8 mouse cellular contexts compared by ENCODE assay signal in genomic region chrX:94061246-94061645, GRCm38 (mm10).
DNase-seq lines count a peak whose midpoint lies in the region; ATAC-seq and TF ChIP-seq lines count a peak whose summit lies in the region.

No protein-coding gene starts in this region.

- WGBS in intestine, postnatal 0 days: 33% methylated on average over 6 of the region's 6 CpGs
- 25% methylated on average over 6 of the region's 6 CpGs for WGBS in macrophage (ENCODE audit: missing documents)

- no peaks in the 10 kb centered on the region for H3K4me1 ChIP-seq in intestine, postnatal 0 days (replicated peaks; ENCODE audit: control insufficient read depth, insufficient read depth, low read length)

- peak overlapping the region; percentile 17; the same call in 1 of the 2 replicates for H3K4me2 ChIP-seq in intestine, postnatal 0 days (replicated peaks; ENCODE audit: low read depth)

- no peak overlapping the region for H3K9ac ChIP-seq in intestine, postnatal 0 days (ENCODE audit: low read depth, low read length)

- no peak for TF ChIP-seq CTCF in intestine, postnatal 0 days (IDR thresholded peaks at IDR 0.05; ENCODE audit: low read depth)

- no peak overlapping the region for H3K27ac ChIP-seq in intestine, postnatal 0 days (ENCODE audit: low read depth, low read length)
- H3K27ac ChIP-seq in macrophage: no peak overlapping the region

- no peaks in the 10 kb centered on the region; the same call in 1 of the 2 replicates for H3K27me3 ChIP-seq in intestine, postnatal 0 days (replicated peaks; ENCODE audit: control insufficient read depth, insufficient read depth, low read length)

- H3K4me3 ChIP-seq in intestine, postnatal 0 days (ENCODE audit: low read depth, low read length): no peak overlapping the region
- H3K4me3 ChIP-seq in macrophage (ENCODE audit: inconsistent target): peak overlapping the region; percentile 20; the same call in 1 of the 2 replicates

- no peaks in the 10 kb centered on the region for H3K36me3 ChIP-seq in intestine, postnatal 0 days (ENCODE audit: control insufficient read depth, insufficient read depth)
- no peaks in the 10 kb centered on the region for H3K36me3 ChIP-seq in macrophage (ENCODE audit: inconsistent target)

- no peak for ATAC-seq in intestine, postnatal 0 days
- ATAC-seq in CD4-positive, CD25-positive, alpha-beta regulatory T cell, adult 4 months: no peak

- no peaks in the 10 kb centered on the region for H3K79me2 ChIP-seq in macrophage (ENCODE audit: inconsistent target)

- peak; percentile 42 for DNase-seq in gastrocnemius, adult 18-20 months (ENCODE audit: low spot score)
- no peak for DNase-seq in gastrocnemius, postnatal 10 days
- peak; percentile 3 to 6 for DNase-seq in urinary bladder, adult 18-20 months (ENCODE audit: low spot score in 2 of 2)
- DNase-seq in urinary bladder, postnatal 10 days (ENCODE audit: low spot score): no peak
- DNase-seq in thymus, postnatal 4 days: no peak

- no peaks in the 10 kb centered on the region for H3K9me3 ChIP-seq in intestine, postnatal 0 days (ENCODE audit: control insufficient read depth)

Comparison
In these comparisons a context has a peak if more than half of its experiments do, and no peak if none do; other contexts are left out.
1. DNase-seq: peak in gastrocnemius, adult 18-20 months (single experiment) and urinary bladder, adult 18-20 months (2 of 2); none in gastrocnemius, postnatal 10 days (single experiment), urinary bladder, postnatal 10 days (single experiment) and thymus, postnatal 4 days (single experiment).